Mouse (Mus musculus): ENCODE results near the gene Orai1. TPM values are rescaled to one million over a fixed set of nuclear protein-coding genes. Genes with fewer than 3 reads are reported as not detected.
A peak's percentile ranks its signal among the peaks of the same experiment; 100 is the strongest.
"Not testable (repeated sequence)": the region's sequence is repeated elsewhere in the genome, so short reads cannot be mapped to it uniquely, and the experiment has no call there.

The Orai1 gene
- total RNA-seq, 2 experiments from 2014 or later: 6.9 to 9.5 TPM

- intact Hi-C loops (cut with DNase I): loop anchor here (1.0 kb wide), 1 partner anchor 18 kb away; no protein-coding TSS in a partner anchor
- Histone ChIP-seq H3K27ac (peak overlapping the region; percentile 88), H3K4me3 (peak overlapping the region; percentile 44)
- no peak for DNase-seq (ENCODE audit: extremely low spot score in 1 of 2, low spot score in 2 of 2)
- TF ChIP-seq CTCF (IDR thresholded peaks at IDR 0.05): no peak
These were observed 43.6 kb downstream of the Orai1 start for GRCm38 (mm10) chr5:123058251-123059102.

GRCm38 (mm10) chr5:123059757-123060520 is 45.1 kb downstream of the Orai1 start:
- Histone ChIP-seq H3K4me3 (no peak overlapping the region), H3K27ac (no peak overlapping the region)
- peak; percentile 66 for TF ChIP-seq CTCF (IDR thresholded peaks at IDR 0.05)
- DNase-seq (ENCODE audit: extremely low spot score in 1 of 2, low spot score in 2 of 2): no peak
- intact Hi-C loops (cut with DNase I): no loop called here

GRCm38 (mm10) chr5:123060706-123061401 is 46.0 kb downstream of the Orai1 start:
- intact Hi-C loops (cut with DNase I): no loop called here
- TF ChIP-seq CTCF (IDR thresholded peaks at IDR 0.05): no peak
- H3K4me3 ChIP-seq: no peak overlapping the region
- no peak overlapping the region for H3K27ac ChIP-seq
- DNase-seq (ENCODE audit: extremely low spot score in 1 of 2, low spot score in 2 of 2): no peak

GRCm38 (mm10) chr5:123061402-123061749 is 46.5 kb downstream of the Orai1 start:
- DNase-seq (ENCODE audit: extremely low spot score in 1 of 2, low spot score in 2 of 2); H3K4me3 ChIP-seq; H3K27ac ChIP-seq; intact Hi-C loops (cut with DNase I): not testable (repeated sequence)

- H3K4me3 ChIP-seq: no peak overlapping the region
- TF ChIP-seq CTCF (IDR thresholded peaks at IDR 0.05): no peak
- no peak overlapping the region for H3K27ac ChIP-seq
- intact Hi-C loops (cut with DNase I): no loop called here
- DNase-seq (ENCODE audit: extremely low spot score in 1 of 2, low spot score in 2 of 2): no peak
These were observed 48.3 kb downstream of the Orai1 start for GRCm38 (mm10) chr5:123063141-123063540.

- DNase-seq (ENCODE audit: extremely low spot score in 1 of 2, low spot score in 2 of 2): peak; percentile 54 to 56
- TF ChIP-seq CTCF (IDR thresholded peaks at IDR 0.05): peak; percentile 64
- intact Hi-C loops (cut with DNase I): loop anchor here (1.0 to 2.0 kb wide), 3 partner anchors 49 to 107 kb away; partner anchors contain the start of gene Rhof
- Histone ChIP-seq H3K4me3 (no peak overlapping the region), H3K27ac (no peak overlapping the region)
These were observed 49.3 kb downstream of the Orai1 start for GRCm38 (mm10) chr5:123064207-123064606.

GRCm38 (mm10) chr5:123067395-123067995 is 52.6 kb downstream of the Orai1 start:
- no peak overlapping the region for H3K4me3 ChIP-seq
- intact Hi-C loops (cut with DNase I): loop anchor here (5.0 kb wide), 1 partner anchor 85 kb away; no protein-coding TSS in a partner anchor

GRCm38 (mm10) chr5:123068115-123068514 is 53.2 kb downstream of the Orai1 start, which contains the start of gene Tmem120b:
Gene Tmem120b (plus strand): TSS chr5:123068415.
- H3K27ac ChIP-seq: no peak within 1 kb of the TSS
- H3K4me3 ChIP-seq: no peak within 1 kb of the TSS
- no peak for TF ChIP-seq CTCF (IDR thresholded peaks at IDR 0.05)
- intact Hi-C loops (cut with DNase I): loop anchor here (5.0 kb wide), 1 partner anchor 84 kb away; no protein-coding TSS in a partner anchor
- no peak for DNase-seq (ENCODE audit: extremely low spot score in 1 of 2, low spot score in 2 of 2)

More at GRCm38 (mm10) chr5:123067395-123067995, 52.6 kb downstream of the Orai1 start:
- DNase-seq (ENCODE audit: extremely low spot score in 1 of 2, low spot score in 2 of 2): no peak
- peak; percentile 48 for TF ChIP-seq CTCF (IDR thresholded peaks at IDR 0.05)
- H3K27ac ChIP-seq: no peak overlapping the region

- intact Hi-C loops (cut with DNase I): loop anchor here (5.0 kb wide), 1 partner anchor 84 kb away; no protein-coding TSS in a partner anchor
- DNase-seq (ENCODE audit: extremely low spot score in 1 of 2, low spot score in 2 of 2): no peak
- TF ChIP-seq CTCF (IDR thresholded peaks at IDR 0.05): no peak
- no peak overlapping the region for H3K4me3 ChIP-seq
- H3K27ac ChIP-seq: no peak overlapping the region
These were observed 53.8 kb downstream of the Orai1 start for GRCm38 (mm10) chr5:123068714-123069113.

GRCm38 (mm10) chr5:123075576-123076418 is 60.9 kb downstream of the Orai1 start:
- intact Hi-C loops (cut with DNase I): loop anchor here (1.0 to 5.0 kb wide), 2 partner anchors 17 to 42 kb away; no protein-coding TSS in a partner anchor
- no peak for TF ChIP-seq CTCF (IDR thresholded peaks at IDR 0.05)
- H3K4me3 ChIP-seq: peak overlapping the region; percentile 63
- DNase-seq (ENCODE audit: extremely low spot score in 1 of 2, low spot score in 2 of 2): peak; percentile 94 to 97
- H3K27ac ChIP-seq: peak overlapping the region; percentile 89

All from left cerebral cortex, adult 2 months (tissue).